Mouse (Mus musculus) liver, embryonic 14.5 days (tissue): Measurements from ENCODE around the gene Hpcal4. TPM values are rescaled to one million over a fixed set of nuclear protein-coding genes. Genes with fewer than 3 reads are reported as not detected.

Experiments used
- ATAC-seq: fragments of 200-750 bp; cut with Nextera tagmentation; 2 replicates; pipeline ENCODE4 v1.8.0; 2017; ENCODE audit warnings: moderate number of reproducible peaks, mild to moderate bottlenecking, moderate library complexity; ENCODE audit not compliant: insufficient read depth
- DNase-seq, 3 experiments: peaks; one replicate each; pipeline ENCODE4 v3.0.0-alpha.2; 2012 to 2013; ENCODE audit warnings: low read depth in 3 of 3, low spot score in 3 of 3
- H3K27ac ChIP-seq: fragments of 300-500 bp; sonication (generic); 2 replicates; pipeline ENCODE4 v1.5.1; 2014; ENCODE audit warnings: moderate library complexity, mild to moderate bottlenecking, control low read depth, inconsistent platforms
- H3K27me3 ChIP-seq: fragments of 300-500 bp; sonication (generic); 2 replicates; pipeline ENCODE4 v1.6.1; 2014; ENCODE audit warnings: mild to moderate bottlenecking, low read length, moderate library complexity; ENCODE audit not compliant: control insufficient read depth, insufficient read depth
- H3K36me3 ChIP-seq: fragments of 300-500 bp; sonication (generic); replicated peaks from 2 replicates; pipeline ENCODE4 v1.6.1; 2014; ENCODE audit warnings: low read depth; ENCODE audit not compliant: control insufficient read depth, insufficient read depth
- H3K4me1 ChIP-seq, 2 experiments: fragments of 200-500 bp in 1 of 2; fragments of 300-500 bp in 1 of 2; sonication (generic) in 1 of 2; replicated peaks; 2 replicates each; pipeline ENCODE4 v1.6.1; 2012 to 2014; ENCODE audit warnings: antibody characterized with exemption in 1 of 2, inconsistent platforms in 1 of 2, low read length in 1 of 2; ENCODE audit not compliant: control insufficient read depth in 2 of 2, insufficient read depth in 2 of 2
- H3K4me2 ChIP-seq: fragments of 300-500 bp; sonication (generic); 2 replicates; pipeline ENCODE4 v1.6.1; 2014; ENCODE audit warnings: low read depth, mild to moderate bottlenecking, control low read depth, moderate library complexity
- H3K4me3 ChIP-seq, 2 experiments: fragments of 200-500 bp in 1 of 2; fragments of 300-500 bp in 1 of 2; sonication (generic) in 1 of 2; 2 replicates each; pipeline ENCODE4 v1.5.1; 2012 to 2014; ENCODE audit warnings: low read depth in 2 of 2, low read length in 2 of 2, mild to moderate bottlenecking in 2 of 2, control low read depth in 1 of 2, inconsistent platforms in 1 of 2, moderate library complexity in 1 of 2; ENCODE audit not compliant: insufficient read depth in 1 of 2
- H3K9ac ChIP-seq: fragments of 300-500 bp; sonication (generic); replicated peaks from 2 replicates; pipeline ENCODE4 v1.6.1; 2014; ENCODE audit warnings: mild to moderate bottlenecking, control low read depth, moderate library complexity
- H3K9me3 ChIP-seq: fragments of 300-500 bp; sonication (generic); 2 replicates; pipeline ENCODE4 v1.6.1; 2016; ENCODE audit warnings: low read length, mixed read lengths; ENCODE audit not compliant: control insufficient read depth
- CTCF ChIP-seq: IDR thresholded peaks from 2 replicates; pipeline ENCODE4 v1.5.1; 2016; ENCODE audit warnings: antibody characterized with exemption, low read depth, control low read depth
- EP300 ChIP-seq: IDR thresholded peaks from 2 replicates; pipeline ENCODE4 v1.6.1; 2016; ENCODE audit warnings: antibody characterized with exemption, low read depth
- WGBS: fragments of 180-500 bp; shearing (Covaris S2); extraction: QIAGEN DNeasy Blood & Tissue Kit; methylation state at CpG from one replicate; pipeline ENCODE4 v1.1.7; 2014; ENCODE audit not compliant: insufficient replicate concordance; 5-methylcytosine and 5-hydroxymethylcytosine counted together
- polyA plus RNA-seq, 2 experiments: library from polyadenylated mRNA; depleted of rRNA in 1 of 2; stranded (reverse) in 1 of 2; unstranded in 1 of 2; fragments of >200 nt; fragmentation: Nextera tagmentation in 1 of 2; extraction: Ambion mirVana in 1 of 2; gene quantifications; 2 replicates each; pipeline versions ENCODE4 v1.2.1 to v1.2.3; 2012 to 2014

Hpcal4 gene
- polyA plus RNA-seq, 2 experiments: not detected

DNA sequence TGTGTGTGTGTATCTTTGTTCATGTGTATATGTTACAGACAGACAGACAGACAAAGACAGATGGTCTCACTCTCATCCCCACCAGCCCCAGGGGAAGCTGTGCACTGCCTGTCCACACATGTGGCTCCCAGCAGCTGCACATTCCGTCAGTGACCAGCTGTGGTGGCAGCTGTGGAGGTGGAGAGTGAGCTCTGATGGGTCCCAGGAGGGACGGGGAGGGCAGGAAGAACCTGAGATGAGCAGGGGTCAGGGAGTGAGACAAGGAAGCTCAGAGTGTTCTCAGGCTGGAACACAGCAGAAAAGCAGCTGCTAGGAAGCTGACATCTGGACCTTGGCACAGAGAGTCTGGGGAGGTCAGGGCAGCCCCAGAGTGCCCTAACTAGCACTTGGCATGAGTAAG is 45.2 kb downstream of the Hpcal4 start:
- WGBS: 25% methylated on average over 2 of the region's 2 CpGs
- H3K4me2 ChIP-seq: no peak overlapping the region
- TF ChIP-seq CTCF (no peak), EP300 (no peak)
- peaks cover 9% of the 10 kb centered on the region for H3K27me3 ChIP-seq
- H3K4me1 ChIP-seq: no peaks in the 10 kb centered on the region
- no peaks in the 10 kb centered on the region for H3K9me3 ChIP-seq
- H3K4me3 ChIP-seq: no peak overlapping the region
- H3K9ac ChIP-seq: no peak overlapping the region
- ATAC-seq (no peak), DNase-seq (no peak)
- no peaks in the 10 kb centered on the region for H3K36me3 ChIP-seq
- no peak overlapping the region for H3K27ac ChIP-seq

GRCm38 (mm10) chr4:123229166-123229565 is 46.1 kb downstream of the Hpcal4 start:
- ATAC-seq (no peak), DNase-seq (no peak)
- H3K4me1 ChIP-seq: no peaks in the 10 kb centered on the region
- no peaks in the 10 kb centered on the region for H3K36me3 ChIP-seq
- H3K9ac ChIP-seq: no peak overlapping the region
- H3K9me3 ChIP-seq: no peaks in the 10 kb centered on the region
- 57% methylated on average over 11 of the region's 11 CpGs for WGBS
- peaks cover 18% of the 10 kb centered on the region for H3K27me3 ChIP-seq
- no peak overlapping the region for H3K4me3 ChIP-seq
- H3K4me2 ChIP-seq: no peak overlapping the region
- no peak for TF ChIP-seq EP300
- TF ChIP-seq CTCF: no peak
- H3K27ac ChIP-seq: no peak overlapping the region

DNA sequence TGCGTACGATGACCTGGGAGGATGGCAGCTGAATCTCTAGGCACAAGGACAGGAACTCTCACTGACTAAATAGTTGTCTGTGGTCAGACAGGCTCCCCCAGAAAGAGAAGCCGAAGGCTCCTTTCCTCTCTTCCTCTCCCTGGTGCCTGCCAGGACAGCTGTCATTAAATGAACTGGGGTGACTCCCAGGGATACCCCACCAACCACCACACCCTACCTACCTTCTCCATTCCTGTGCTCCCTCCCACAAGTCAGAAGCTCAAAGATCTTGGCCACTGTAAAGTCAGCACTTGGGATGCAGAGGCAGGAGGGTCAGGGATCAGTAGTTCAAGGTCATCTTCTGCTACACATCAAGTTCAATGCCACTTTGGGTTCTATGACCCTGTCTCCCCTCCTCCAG is 49.8 kb downstream of the Hpcal4 start:
- 25% methylated on average over 3 of the region's 3 CpGs for WGBS
- Histone ChIP-seq H3K36me3 (no peaks in the 10 kb centered on the region), H3K9me3 (no peaks in the 10 kb centered on the region), H3K27ac (no peak overlapping the region), H3K4me2 (no peak overlapping the region), H3K4me3 (no peak overlapping the region), H3K27me3 (peaks cover 23% of the 10 kb centered on the region), H3K9ac (no peak overlapping the region), H3K4me1 (0 out of 4 replicates have a peak, but pooled peaks cover 0 to 2% of the 10 kb centered on the region in 2 experiments)
- no peak for ATAC-seq
- TF ChIP-seq CTCF (no peak), EP300 (no peak)
- DNase-seq: no peak

- DNase-seq (no peak), ATAC-seq (0 out of 2 replicates have a peak, but pooled peaks have one; percentile 26)
- no peak within 1 kb of the TSS for H3K9ac ChIP-seq
- H3K27me3 ChIP-seq: peaks cover 31% of the 10 kb centered on the region
- WGBS: 4% methylated on average over 50 of the region's 52 CpGs
- no peaks in the 10 kb centered on the region for H3K36me3 ChIP-seq
- H3K27ac ChIP-seq: no peak within 1 kb of the TSS
- 0 out of 4 replicates have a peak, but pooled peaks cover 0 to 2% of the 10 kb centered on the region in 2 experiments for H3K4me1 ChIP-seq
- H3K9me3 ChIP-seq: no peaks in the 10 kb centered on the region
- peak within 1 kb of the TSS; percentile 13 to 37; a peak in 3 of 4 replicates for H3K4me3 ChIP-seq
- peak within 1 kb of the TSS; percentile 55 for H3K4me2 ChIP-seq
- no peak for TF ChIP-seq EP300
- no peak for TF ChIP-seq CTCF
Observed at GRCm38 (mm10) chr4:123233492-123234084, 50.6 kb downstream of the Hpcal4 start, which contains the start of gene Heyl. Heyl (plus strand) TSS chr4:123233556.

DNA sequence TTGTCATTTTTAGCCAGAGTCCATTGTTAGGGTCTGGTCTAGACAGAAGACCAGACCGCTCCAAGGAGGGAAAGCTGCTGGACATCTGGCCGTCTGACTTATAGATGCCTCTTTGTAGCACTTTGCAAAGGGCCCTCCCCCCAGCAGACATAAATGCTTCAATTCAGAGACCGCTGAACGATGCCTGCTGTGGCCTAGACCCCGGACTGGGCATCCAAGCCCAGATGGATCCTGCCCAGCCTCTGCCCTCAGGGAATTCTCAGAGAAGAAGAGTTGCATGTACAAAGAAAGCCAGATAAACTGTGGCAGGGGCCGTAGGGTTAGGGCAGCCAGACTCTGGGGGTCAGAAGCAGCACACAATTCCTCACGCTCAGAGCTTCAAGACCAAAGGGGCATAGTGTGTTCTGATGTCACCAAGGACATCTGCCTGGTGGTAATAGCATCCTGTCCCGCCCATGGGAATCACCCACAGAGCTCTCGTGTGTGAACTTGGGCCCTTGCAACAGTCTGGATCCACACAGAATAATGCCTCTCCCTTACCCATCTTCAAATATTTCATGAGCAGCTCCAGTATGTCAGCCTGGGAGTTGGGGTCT is 52.9 kb downstream of the Hpcal4 start:
- no peak overlapping the region for H3K9ac ChIP-seq
- 0 out of 4 replicates have a peak, but pooled peaks cover 0 to 2% of the 10 kb centered on the region in 2 experiments for H3K4me1 ChIP-seq
- H3K27me3 ChIP-seq: peaks cover 50% of the 10 kb centered on the region
- H3K27ac ChIP-seq: no peak overlapping the region
- 65% methylated on average over 9 of the region's 9 CpGs for WGBS
- no peak overlapping the region for H3K4me2 ChIP-seq
- no peak for TF ChIP-seq EP300
- no peak for TF ChIP-seq CTCF
- no peak overlapping the region for H3K4me3 ChIP-seq
- DNase-seq: no peak
- no peaks in the 10 kb centered on the region for H3K36me3 ChIP-seq
- H3K9me3 ChIP-seq: no peaks in the 10 kb centered on the region
- no peak for ATAC-seq
